Mouse (Mus musculus): Measurements from ENCODE around the gene Abcf1.
A peak's percentile ranks its signal among the peaks of the same experiment; 100 is the strongest.

Gene Abcf1

DNA sequence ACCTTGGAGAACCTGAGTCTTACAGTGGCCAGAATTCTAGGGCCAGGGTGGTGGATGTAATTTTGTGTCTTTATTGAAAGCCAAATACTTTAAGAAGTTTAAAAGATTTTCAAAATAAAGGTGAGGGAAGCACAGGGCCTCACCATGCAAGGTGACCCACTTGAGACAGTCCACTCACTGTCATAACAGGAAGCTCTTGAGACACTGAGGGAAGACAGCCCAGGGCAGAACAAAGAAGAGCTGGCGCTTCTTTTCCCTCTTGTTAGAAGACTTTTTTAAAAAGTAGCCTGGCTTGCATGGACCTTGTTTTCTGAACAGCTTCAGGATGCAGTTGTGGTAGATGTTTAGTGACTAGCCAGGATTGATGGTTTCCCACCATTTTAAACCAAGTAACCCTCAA is 49.2 kb downstream of the Abcf1 start:
- no peak for DNase-seq (ENCODE audit: low read depth, low spot score)

DNA sequence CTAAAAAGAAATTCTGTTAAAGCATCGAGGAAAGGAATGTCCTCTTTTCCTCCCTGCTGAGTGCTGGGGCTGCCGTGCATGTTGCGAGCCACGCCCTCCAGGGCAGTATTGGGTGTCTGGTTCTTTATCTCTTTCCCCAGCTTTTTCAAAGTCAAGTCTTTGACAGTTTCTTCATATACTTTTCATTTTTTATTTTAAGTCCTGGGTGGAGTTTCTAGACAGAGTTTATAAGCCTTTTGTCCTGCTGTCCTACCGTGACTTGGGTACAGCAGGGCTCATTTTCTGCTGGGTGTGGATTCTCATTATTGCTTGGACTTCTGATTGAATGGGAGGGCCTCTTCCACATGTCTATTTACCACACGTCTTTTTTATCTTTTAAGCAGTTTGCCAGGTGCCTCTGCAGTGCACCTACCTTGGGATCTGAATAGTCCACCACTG is 49.7 kb downstream of the Abcf1 start:
- no peak for DNase-seq (ENCODE audit: low read depth, low spot score)

DNA sequence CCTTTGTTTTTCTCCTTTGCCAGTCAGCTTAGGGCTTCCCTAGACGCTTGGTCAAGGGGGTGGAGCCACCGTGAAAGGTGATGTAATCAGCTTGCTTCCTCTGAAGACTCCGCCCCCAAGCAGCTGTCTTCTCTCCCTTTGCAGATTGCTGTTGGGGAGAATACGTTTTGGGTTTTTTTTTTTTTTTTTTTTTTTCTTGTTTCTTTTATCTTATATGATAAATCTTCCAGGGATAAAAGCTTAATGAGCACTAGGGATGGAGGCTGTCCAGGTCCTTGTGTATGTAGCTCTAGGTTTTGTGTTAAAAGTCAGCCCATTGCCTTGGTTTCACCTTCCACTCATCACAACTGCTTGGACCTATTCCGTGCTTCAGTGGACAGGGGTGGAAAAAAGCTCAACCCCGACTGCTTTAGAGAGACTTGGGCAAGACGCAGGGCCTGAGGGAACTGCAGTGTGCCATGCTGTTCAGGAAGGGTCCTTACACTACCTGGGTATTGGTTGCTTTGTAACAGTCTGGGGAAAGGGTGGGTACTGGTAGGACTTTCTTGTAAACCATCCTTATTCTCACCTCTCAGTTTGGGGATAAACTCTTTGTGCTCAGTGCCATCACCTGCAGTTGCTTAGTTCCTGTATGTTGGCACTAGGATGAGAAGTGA is 50.4 kb downstream of the Abcf1 start:
- DNase-seq (ENCODE audit: low read depth, low spot score) = peak; percentile 96

DNA sequence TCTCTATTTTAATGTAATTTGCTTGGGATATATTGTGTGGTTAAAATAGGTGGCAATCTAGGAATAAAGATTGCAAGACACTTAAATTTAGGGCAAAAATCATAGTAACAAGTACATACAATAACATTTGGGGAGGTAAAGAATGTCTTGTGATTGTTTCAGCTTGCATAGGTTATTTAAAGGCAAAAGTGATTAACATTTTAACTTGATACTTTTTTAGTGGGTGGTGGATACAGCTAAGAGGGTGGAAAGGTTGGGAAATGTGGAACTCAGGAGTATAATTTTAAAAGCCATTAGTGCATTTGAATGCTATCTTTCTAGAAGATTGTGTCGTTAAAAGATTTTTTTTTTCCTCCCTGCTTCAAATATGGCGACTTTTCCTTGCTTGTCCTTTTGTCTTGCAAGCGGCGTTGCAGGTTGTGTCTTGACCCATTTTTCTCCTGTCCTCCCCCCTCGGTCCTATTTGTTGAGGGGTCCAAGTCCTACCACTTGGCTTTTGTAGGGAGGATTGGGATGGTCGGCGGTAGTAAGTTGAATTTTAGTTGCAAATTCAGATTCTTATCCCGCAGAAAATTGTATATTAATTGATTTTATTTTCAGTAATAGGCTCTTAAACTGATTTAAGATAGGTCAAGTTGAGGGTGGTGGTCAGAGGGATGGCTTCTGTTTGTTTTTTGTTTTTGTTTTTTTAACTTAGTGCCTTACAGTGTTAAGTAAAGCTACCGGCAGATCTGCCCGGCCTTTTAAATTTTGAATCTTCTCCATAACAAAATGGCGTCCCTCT is 51.1 kb downstream of the Abcf1 start:
- peak; percentile 67 for DNase-seq (ENCODE audit: low read depth, low spot score)

DNA sequence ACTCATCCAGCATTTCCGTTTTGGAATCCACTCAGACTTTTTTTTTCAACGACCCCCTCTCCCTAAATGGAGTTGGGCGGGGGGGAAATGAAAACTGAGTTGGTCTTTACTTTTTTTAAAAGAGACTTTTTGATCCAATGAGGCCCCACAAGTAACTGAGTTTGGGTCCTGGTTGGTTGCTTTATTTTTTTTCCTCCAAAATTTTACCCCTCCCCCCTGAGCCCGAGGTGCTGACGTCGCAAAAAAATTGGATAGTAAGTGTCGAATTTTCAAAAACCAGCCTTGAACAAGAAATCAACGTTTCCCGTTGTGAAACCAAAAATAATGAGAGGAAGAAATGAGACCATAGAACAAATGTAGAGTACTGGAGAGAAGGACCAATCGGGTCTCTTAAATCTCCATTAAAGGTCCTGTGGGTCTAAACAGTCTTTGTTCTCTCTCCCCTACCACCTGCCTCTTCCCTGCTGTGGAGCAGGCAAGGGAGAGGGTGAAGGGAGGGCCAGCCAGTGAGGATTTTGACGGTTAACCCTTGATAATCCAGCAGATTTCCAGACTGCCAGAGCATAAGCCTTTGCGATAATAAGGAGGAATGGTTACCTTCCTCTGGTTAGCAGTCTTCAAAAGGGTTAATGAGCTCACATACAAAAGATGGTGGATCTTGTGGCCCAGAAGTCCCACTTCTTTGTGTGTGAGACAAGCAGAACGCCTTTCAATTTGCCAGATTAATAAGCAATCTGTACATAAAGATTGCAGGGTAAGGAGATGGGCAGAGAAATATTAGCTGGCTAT is 51.9 kb downstream of the Abcf1 start:
- DNase-seq (ENCODE audit: low read depth, low spot score) = peak; percentile 75

DNA sequence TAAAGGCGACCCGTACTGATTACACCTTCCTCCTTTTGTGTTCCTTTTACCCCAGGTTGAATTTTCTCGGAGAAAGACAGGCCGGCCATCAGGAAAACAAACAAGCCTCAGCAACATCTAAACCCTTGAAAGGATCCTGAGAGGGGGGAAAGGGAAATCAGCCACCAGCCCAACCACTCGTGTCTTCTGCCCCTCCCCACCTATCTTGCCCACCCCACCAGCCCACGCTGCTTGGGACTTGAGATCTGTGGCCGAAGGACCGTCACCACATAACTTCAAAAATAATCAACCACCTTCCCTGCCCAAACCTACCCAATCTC is 52.5 kb downstream of the Abcf1 start:
- DNase-seq (ENCODE audit: low read depth, low spot score) = no peak

DNA sequence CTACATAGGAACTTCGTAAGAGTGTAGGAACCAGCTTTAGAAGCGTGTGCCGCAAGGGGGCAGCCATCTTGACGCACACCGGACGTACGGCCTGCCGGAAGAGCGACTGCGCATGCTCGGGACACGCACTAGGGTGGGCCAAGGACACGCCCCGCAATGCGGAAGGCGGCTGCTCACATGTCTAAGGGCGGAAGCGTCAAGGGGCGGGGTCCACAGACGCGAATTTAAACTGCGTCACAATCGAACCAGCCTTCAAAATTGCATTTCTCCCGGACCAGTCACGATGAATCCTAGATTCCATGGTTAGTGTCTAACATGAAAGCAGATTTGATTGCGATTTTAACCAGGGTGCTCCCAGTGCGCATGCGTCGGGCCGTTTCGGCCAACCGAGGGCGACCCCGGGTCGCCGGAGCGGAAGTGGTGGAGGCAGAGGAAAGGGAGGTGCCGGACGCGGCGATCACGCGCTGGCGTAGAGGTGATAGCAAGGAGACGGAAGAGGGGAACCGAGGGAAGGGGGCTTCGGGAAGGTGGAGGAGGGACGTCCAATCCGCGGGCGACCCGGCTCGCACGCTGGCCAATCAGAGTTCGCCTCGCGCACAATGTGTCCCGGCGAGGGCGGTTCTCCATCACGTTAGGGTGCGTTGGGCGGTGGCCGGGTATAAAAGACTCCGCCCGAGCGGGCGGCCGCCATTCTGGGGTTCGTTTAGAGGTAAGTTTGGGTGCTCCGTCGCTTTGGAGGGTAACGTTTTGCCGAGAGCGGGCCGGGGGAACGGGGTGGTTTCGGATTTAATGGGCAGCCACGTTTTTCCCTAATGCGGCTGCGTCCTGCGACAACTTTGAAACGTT is 53.0 kb downstream of the Abcf1 start, which contains the start of the genes Mrps18b and Ppp1r10:
Gene Mrps18b (minus strand): TSS at position 93 of the 846 bp plus-strand sequence.
Gene Ppp1r10 (plus strand): TSS at position 138 of the 846 bp plus-strand sequence.
- DNase-seq (ENCODE audit: low read depth, low spot score) = peak; percentile 99

DNA sequence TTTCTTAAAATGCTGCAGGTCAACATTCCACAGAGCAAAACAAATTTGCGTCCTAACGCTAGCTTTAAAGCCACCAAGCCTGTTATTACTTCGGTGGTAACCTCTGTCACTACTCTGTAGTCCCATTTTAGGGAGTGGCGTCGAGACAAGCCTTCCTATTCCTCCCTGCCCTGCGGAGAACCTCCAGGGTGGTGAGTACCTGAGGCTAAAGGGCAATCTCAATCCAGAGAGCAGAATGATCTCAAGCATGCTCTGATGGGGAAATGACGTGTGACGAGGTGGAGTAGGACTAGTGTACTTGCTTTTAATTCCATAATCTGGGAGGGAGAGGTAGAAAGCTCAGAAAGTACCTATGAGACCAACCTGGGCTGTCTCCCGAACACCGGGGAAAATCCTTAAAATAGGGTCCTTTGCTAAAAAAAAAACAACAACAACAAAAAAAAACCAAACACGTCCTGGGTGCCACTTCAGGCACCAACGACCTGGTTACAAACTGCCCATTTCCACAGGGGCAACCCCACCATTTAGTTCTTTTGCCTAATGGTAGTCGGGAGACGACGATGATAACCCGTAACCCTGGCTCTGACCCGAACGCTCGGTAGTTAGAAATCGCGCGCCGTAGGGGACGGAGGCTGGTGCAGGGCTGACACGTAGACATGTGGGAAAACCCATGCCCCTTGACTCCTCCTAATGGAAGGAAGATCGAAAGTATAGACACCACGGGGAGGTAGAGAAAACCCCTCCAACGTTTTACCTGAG is 53.8 kb downstream of the Abcf1 start:
- DNase-seq (ENCODE audit: low read depth, low spot score) = no peak

DNA sequence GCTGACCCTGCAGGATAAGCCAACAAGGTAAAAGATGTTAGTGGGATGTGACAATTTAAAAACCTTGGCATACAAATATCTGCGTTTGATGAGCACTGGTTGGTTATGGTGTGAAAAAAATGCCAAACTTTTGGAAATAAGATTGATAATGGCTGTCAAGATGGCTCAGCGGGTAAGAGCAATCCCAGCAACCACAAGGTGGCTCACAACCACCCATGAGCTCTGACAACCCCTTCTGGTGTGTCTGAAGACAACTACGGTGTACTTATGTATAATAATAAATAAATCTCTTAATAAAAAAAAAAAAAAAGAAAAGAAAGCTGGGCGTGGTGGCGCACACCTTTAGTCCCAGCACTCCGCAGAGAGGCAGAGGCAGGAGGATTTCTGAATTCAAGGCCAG is 54.6 kb downstream of the Abcf1 start:
- no peak for DNase-seq (ENCODE audit: low read depth, low spot score)

DNA sequence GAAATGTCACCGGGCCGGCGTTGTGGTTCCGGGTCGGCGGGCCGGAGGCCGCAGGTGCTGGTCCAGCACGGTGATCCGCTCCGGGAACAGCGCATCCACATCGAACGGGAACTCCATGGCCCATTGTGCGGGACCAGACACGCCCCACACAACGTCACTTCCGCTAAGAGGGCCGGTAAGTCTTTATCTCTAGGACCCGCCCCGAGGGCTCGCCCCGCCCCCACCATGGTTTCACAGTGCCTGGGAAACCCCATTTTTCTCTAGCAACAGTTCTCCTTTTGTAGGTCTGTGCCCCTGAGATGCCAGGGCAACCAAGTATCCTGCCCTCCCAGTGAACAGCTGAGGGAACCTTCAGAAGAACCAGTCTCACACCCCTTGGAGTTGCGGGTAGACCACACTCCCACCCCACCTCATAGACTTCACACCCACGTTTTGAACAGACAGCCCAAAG is 59.6 kb downstream of the Abcf1 start, which contains the start of gene Atat1:
Gene Atat1 (minus strand): TSS at position 157 of the 451 bp plus-strand sequence.
- peak; percentile 91 for DNase-seq (ENCODE audit: low read depth, low spot score)

DNA sequence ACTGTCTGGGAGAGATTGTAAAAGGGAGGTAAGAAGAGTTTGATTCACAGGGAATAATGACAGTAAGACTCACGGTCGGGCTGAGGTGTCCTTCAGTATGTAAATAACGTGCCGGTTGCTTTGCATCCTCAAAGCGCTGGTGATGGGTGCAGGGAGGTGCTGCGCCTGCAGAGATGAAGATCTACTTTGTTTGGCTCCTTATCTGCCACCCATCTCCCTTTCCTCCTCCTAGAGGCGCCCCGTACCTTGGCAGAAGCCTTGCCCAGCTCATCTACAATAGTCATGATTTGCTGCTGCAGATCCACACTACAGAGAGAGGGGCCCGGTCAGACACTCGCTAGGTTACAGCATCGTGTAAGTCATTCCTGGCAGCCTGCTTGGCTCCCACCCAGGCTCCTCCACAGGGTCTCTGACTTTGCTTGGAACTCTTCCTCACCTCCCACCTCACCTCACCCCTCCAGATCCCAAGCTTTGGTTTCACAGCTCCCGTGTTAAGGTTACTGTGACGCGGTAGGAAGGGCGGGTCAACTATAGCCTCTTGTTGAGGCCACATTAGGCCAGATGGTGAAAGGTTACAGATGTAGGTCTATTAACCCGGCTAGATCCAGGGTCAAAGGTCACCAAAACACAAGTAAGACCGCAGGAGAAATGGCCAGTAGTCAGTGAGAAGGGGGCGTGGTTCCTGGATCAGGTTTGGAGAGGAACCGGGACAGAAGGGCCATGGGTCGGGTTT is 60.2 kb downstream of the Abcf1 start:
- DNase-seq (ENCODE audit: low read depth, low spot score) = no peak

DNA sequence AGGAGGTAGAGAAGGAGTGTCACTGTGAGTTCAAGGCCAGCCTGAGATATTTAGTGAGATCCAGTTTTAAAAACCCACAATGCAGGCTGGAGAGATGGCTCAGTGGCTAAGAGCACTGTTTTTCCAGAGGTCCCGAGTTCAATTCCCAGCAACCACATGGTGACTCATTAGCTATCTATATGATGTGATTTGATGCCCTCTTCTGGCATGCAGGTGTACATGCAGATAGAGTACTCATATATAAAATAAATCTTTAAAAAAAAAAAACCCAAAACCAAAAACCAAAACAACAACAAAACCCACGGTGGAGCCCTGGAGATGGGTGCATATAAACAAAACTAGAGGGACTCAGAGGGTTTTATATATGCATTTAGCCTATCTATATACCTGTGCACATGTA is 62.0 kb downstream of the Abcf1 start:
- no peak for DNase-seq (ENCODE audit: low read depth, low spot score)
